Mouse (Mus musculus): ENCODE measurements at regions not wholly inside any gene's neighbourhood (a gene's known extent, or its start where the extent isn't known, plus 50 kb on each side); places are given as distances from the start of the nearest gene placed in this dataset.
A peak's percentile ranks its signal among the peaks of the same experiment; 100 is the strongest.
"Not testable (repeated sequence)": the region's sequence is repeated elsewhere in the genome, so short reads cannot be mapped to it uniquely, and the experiment has no call there.

- peak; percentile 74 for DNase-seq (ENCODE audit: extremely low read depth, low read depth, low spot score)
- H3K4me1 ChIP-seq (ENCODE audit: control insufficient read depth, insufficient read depth, low read length); H3K27me3 ChIP-seq (ENCODE audit: control insufficient read depth, insufficient read depth, low read length); H3K79me2 ChIP-seq (ENCODE audit: control insufficient read depth, insufficient read depth, low read length); H3K36me3 ChIP-seq (ENCODE audit: control insufficient read depth, insufficient read depth, low read length); H3K27ac ChIP-seq (replicated peaks; ENCODE audit: insufficient read depth, low read depth, low read length): not testable (repeated sequence)
- Histone ChIP-seq H3K9ac (ENCODE audit: low read depth, low read length) (peak overlapping the region; percentile 5; the same call in 1 of the 2 replicates), H3K4me3 (ENCODE audit: insufficient read depth, low read depth, low read length) (peak overlapping the region; percentile 22)
- 2% methylated on average over 14 of the region's 48 CpGs for WGBS
These were observed 51.0 kb upstream of the Zfp873 start for GRCm38 (mm10) chr10:81996742-81997536.

All from liver, adult 2 months (tissue).